Mouse (Mus musculus) cerebellum, postnatal 4 days (tissue): ENCODE data around the gene Sf3a3.
A peak's percentile ranks its signal among the peaks of the same experiment; 100 is the strongest.

Experiments used
- DNase-seq, 2 experiments: peaks; one replicate each; pipeline ENCODE4 v3.0.0; 2022; ENCODE audit warnings: low spot score in 2 of 2, mixed read lengths in 1 of 2

Gene Sf3a3

GRCm38 (mm10) chr4:124737486-124737885 lies 22.9 kb downstream of the Sf3a3 start:
- no peak for DNase-seq

- no peak for DNase-seq
These were observed 23.4 kb downstream of the Sf3a3 start for GRCm38 (mm10) chr4:124738013-124738412.

- no peak for DNase-seq
These were observed 24.2 kb downstream of the Sf3a3 start for GRCm38 (mm10) chr4:124738783-124739182.

GRCm38 (mm10) chr4:124741376-124742343 lies 27.1 kb downstream of the Sf3a3 start, which contains the start of gene Inpp5b:
Gene Inpp5b (plus strand): TSS chr4:124741850.
- DNase-seq, result peak; percentile 43 to 68

- DNase-seq, result no peak
These were observed 28.3 kb downstream of the Sf3a3 start for GRCm38 (mm10) chr4:124742839-124743238.

- DNase-seq, result no peak
These were observed 32.0 kb downstream of the Sf3a3 start for GRCm38 (mm10) chr4:124746577-124746976.

GRCm38 (mm10) chr4:124747851-124748250 lies 33.3 kb downstream of the Sf3a3 start:
- DNase-seq, result no peak

- peak; percentile 98 for DNase-seq
These were observed 37.0 kb downstream of the Sf3a3 start for GRCm38 (mm10) chr4:124751300-124752250.

- DNase-seq, result no peak
These were observed 38.0 kb downstream of the Sf3a3 start for GRCm38 (mm10) chr4:124752281-124753199.

- DNase-seq, result no peak
These were observed 41.0 kb downstream of the Sf3a3 start for GRCm38 (mm10) chr4:124755526-124755925.

GRCm38 (mm10) chr4:124759305-124759811 lies 44.8 kb downstream of the Sf3a3 start:
- no peak for DNase-seq

GRCm38 (mm10) chr4:124761201-124761600 lies 46.6 kb downstream of the Sf3a3 start:
- no peak for DNase-seq

- DNase-seq, result no peak
These were observed 48.4 kb downstream of the Sf3a3 start for GRCm38 (mm10) chr4:124762858-124763452.

GRCm38 (mm10) chr4:124765802-124766565 lies 51.4 kb downstream of the Sf3a3 start:
- no peak for DNase-seq

- no peak for DNase-seq
These were observed 52.0 kb downstream of the Sf3a3 start for GRCm38 (mm10) chr4:124766566-124766940.

GRCm38 (mm10) chr4:124768963-124769591 lies 54.5 kb downstream of the Sf3a3 start:
- no peak for DNase-seq

GRCm38 (mm10) chr4:124770624-124771023 lies 56.0 kb downstream of the Sf3a3 start:
- DNase-seq, result no peak

- DNase-seq, result no peak
These were observed 57.5 kb downstream of the Sf3a3 start for GRCm38 (mm10) chr4:124772125-124772524.

GRCm38 (mm10) chr4:124773449-124773848 lies 58.9 kb downstream of the Sf3a3 start:
- no peak for DNase-seq
